Mouse (Mus musculus) hindbrain, embryonic 11.5 days (tissue): ENCODE data around the gene Ppa2. TPM values are rescaled to one million over a fixed set of nuclear protein-coding genes. Genes with fewer than 3 reads are reported as not detected.

Experiments
- ATAC-seq: fragments of 200-750 bp; cut with Nextera tagmentation; 2 replicates; pipeline ENCODE4 v1.8.0; 2017; ENCODE audit warnings: mild to moderate bottlenecking, moderate TSS enrichment, moderate library complexity; ENCODE audit not compliant: low FRiP score
- DNase-seq: peaks from one replicate; pipeline ENCODE4 v3.0.0-alpha.2; 2015; ENCODE audit warnings: low spot score
- H3K27ac ChIP-seq: fragments of 300-500 bp; sonication (generic); 2 replicates; pipeline ENCODE4 v1.5.1; 2014; ENCODE audit warnings: mild to moderate bottlenecking, low read depth, low read length
- H3K27me3 ChIP-seq: fragments of 300-500 bp; sonication (generic); 2 replicates; pipeline ENCODE4 v1.6.1; 2014; ENCODE audit warnings: mild to moderate bottlenecking, low read length, moderate library complexity, mixed read lengths; ENCODE audit not compliant: control insufficient read depth, insufficient read depth
- H3K36me3 ChIP-seq: fragments of 300-500 bp; sonication (generic); 2 replicates; pipeline ENCODE4 v1.6.1; 2014; ENCODE audit warnings: mild to moderate bottlenecking, low read length, moderate library complexity, mixed read lengths; ENCODE audit not compliant: control insufficient read depth, insufficient read depth
- H3K4me1 ChIP-seq: fragments of 300-500 bp; sonication (generic); replicated peaks from 2 replicates; pipeline ENCODE4 v1.6.1; 2014; ENCODE audit warnings: low read length, mixed read lengths; ENCODE audit not compliant: control insufficient read depth, insufficient read depth
- H3K4me2 ChIP-seq: fragments of 300-500 bp; sonication (generic); replicated peaks from 2 replicates; pipeline ENCODE4 v1.6.1; 2014; ENCODE audit warnings: mild to moderate bottlenecking, low read depth, low read length
- H3K4me3 ChIP-seq: fragments of 300-500 bp; sonication (generic); 2 replicates; pipeline ENCODE4 v1.5.1; 2014; ENCODE audit warnings: low read depth, low read length
- H3K9ac ChIP-seq: fragments of 300-500 bp; sonication (generic); 2 replicates; pipeline ENCODE4 v1.6.1; 2014; ENCODE audit warnings: low read depth, low read length
- H3K9me3 ChIP-seq: fragments of 300-500 bp; sonication (generic); 2 replicates; pipeline ENCODE4 v1.6.1; 2016; ENCODE audit warnings: low read length; ENCODE audit not compliant: control insufficient read depth
- WGBS: fragments of 180-500 bp; shearing (Covaris S2); extraction: QIAGEN DNeasy Blood & Tissue Kit; methylation state at CpG from one replicate; pipeline ENCODE4 v1.1.7; 2014; 5-methylcytosine and 5-hydroxymethylcytosine counted together
- polyA plus RNA-seq: library from polyadenylated mRNA; unstranded; fragments of >200 nt; fragmentation: Nextera tagmentation; extraction: Ambion mirVana; gene quantifications from 2 replicates; pipeline ENCODE4 v1.2.1, GENCODE M21; 2014

The Ppa2 gene
- polyA plus RNA-seq, 1 experiment from 2014 or later = 84.9 TPM

DNA sequence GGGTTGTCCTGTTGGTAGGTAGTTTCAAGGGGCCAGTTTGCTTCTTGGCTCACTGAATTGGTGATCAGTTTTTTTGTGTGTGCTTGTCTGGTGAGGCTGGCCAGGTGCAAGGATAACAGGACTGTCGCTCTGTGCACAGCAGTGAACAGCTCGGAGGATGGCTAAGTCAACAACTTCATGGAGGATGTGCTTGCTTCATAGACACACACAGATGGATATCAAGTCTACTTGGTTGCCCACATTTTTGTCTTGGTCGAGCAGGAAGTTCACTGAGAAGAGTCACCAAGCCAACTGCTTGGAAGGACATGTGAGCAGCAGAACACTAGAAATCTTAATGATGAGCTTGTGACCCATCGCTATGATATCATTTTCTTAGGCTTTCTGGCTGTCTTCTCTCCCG is 24.8 kb downstream of the Ppa2 start:
- no peak overlapping the region for H3K27ac ChIP-seq
- 92% methylated on average over 5 of the region's 5 CpGs for WGBS
- ATAC-seq = no peak

DNA sequence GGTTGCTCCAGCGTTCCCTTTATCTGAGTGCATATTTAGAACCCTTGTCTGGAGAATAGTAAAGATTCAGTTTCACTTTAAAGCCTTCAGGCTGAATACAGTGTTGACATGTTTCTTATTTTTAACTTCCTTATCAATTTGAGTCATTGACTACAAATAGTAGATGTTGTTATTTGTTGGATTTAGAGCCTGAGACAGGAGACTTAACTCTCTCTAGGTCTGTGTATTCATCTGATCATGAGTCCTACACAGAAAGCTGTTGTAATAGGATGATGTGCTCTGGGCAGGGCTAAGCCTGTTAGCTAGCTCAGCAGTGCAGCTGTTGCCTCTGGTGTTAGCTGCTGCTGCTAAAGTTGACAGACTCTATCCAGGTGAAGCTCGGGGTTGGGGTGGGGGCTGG is 25.3 kb downstream of the Ppa2 start:
- 83% methylated on average over 2 of the region's 2 CpGs for WGBS
- no peak overlapping the region for H3K27ac ChIP-seq

More for the DNA sequence above, 24.8 kb downstream of the Ppa2 start:
- Histone ChIP-seq H3K4me1 (no peaks in the 10 kb centered on the region), H3K4me3 (no peak overlapping the region), H3K4me2 (no peak overlapping the region), H3K27me3 (no peaks in the 10 kb centered on the region), H3K9me3 (no peaks in the 10 kb centered on the region), H3K36me3 (0 out of 2 replicates have a peak, but pooled peaks cover 2% of the 10 kb centered on the region), H3K9ac (no peak overlapping the region)
- DNase-seq = no peak

DNA sequence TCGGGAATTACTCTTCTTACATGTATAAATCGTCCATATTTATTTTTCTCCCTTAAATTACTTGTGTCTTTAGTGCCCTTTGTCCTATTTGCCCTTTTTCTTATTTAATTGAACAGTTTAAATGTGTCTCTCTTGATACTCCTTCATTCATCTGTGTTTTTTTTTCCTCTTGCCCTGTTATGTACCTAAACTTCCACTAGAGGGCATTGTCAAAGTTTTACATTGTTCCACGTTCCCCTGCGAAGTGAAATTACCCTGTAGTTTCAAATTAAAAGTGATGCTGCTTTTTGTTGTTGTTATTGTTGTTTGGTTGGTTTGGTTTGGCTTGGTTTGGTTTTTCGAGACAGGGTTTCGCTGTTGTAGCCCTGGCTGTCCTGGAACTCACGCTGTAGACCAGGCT is 26.5 kb downstream of the Ppa2 start:
- WGBS = 79% methylated on average over 7 of the region's 7 CpGs
- Histone ChIP-seq H3K9ac (no peak overlapping the region), H3K4me1 (no peaks in the 10 kb centered on the region), H3K4me3 (no peak overlapping the region), H3K27me3 (no peaks in the 10 kb centered on the region), H3K36me3 (0 out of 2 replicates have a peak, but pooled peaks cover 2% of the 10 kb centered on the region), H3K27ac (no peak overlapping the region), H3K4me2 (no peak overlapping the region), H3K9me3 (no peaks in the 10 kb centered on the region)
- ATAC-seq = no peak
- peak; percentile 18 for DNase-seq

More for the DNA sequence above, 25.3 kb downstream of the Ppa2 start:
- no peaks in the 10 kb centered on the region for H3K9me3 ChIP-seq
- H3K9ac ChIP-seq = no peak overlapping the region
- ATAC-seq = no peak
- H3K4me2 ChIP-seq = no peak overlapping the region
- DNase-seq = no peak
- no peak overlapping the region for H3K4me3 ChIP-seq
- no peaks in the 10 kb centered on the region for H3K4me1 ChIP-seq
- no peaks in the 10 kb centered on the region for H3K27me3 ChIP-seq
- H3K36me3 ChIP-seq = 0 out of 2 replicates have a peak, but pooled peaks cover 2% of the 10 kb centered on the region

DNA sequence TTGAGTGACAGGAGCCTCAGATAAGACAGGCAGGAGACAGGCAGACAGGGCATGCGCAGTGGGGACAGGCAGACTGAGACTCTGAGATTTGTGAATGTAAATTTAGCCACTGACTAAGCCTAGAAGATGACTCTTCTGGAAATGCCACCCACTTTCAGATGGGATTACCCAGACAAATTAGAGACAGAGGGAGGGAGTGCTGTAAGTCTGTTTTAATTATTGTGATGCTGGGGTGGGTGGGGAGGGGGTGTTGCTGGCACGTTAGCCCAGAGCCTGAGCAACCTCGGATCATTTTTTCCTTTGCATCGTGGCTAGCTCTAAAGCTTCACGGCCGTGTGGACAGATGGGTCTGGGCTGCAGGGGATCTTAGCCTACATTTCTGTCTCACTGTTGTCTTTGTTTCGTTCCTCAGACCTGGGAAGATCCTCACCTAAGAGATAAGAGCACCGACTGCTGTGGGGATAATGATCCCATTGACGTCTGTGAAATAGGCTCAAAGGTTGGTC is 29.0 kb downstream of the Ppa2 start:
- no peak for DNase-seq
- Histone ChIP-seq H3K4me3 (no peak overlapping the region), H3K9me3 (no peaks in the 10 kb centered on the region), H3K9ac (no peak overlapping the region), H3K36me3 (0 out of 2 replicates have a peak, but pooled peaks cover 2% of the 10 kb centered on the region), H3K27me3 (no peaks in the 10 kb centered on the region), H3K4me1 (no peaks in the 10 kb centered on the region), H3K27ac (no peak overlapping the region), H3K4me2 (no peak overlapping the region)
- no peak for ATAC-seq
- 73% methylated on average over 9 of the region's 9 CpGs for WGBS

DNA sequence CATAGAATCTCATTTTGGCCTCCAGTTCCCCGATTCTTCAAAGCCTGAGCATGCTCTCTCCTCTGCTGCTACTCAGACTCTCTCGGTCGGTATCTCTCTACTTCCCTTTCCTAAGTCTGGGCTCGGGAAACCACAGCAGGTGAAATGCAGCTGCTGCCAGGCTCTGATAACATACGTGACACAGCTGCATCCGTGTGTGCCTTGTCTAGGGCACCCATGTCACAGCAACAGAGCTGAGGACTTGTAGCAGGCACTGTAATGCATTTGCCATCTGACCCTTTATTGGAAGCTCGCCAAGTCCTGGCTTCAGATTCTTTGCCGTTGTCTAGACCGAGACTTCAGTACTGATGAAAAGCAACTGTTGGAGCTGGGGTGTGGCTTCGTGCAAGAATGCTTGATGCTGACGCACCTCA is 29.5 kb downstream of the Ppa2 start:
- H3K36me3 ChIP-seq = 0 out of 2 replicates have a peak, but pooled peaks cover 2% of the 10 kb centered on the region
- no peaks in the 10 kb centered on the region for H3K4me1 ChIP-seq
- no peaks in the 10 kb centered on the region for H3K27me3 ChIP-seq
- WGBS = 76% methylated on average over 11 of the region's 11 CpGs
- H3K4me3 ChIP-seq = no peak overlapping the region
- no peak overlapping the region for H3K4me2 ChIP-seq
- H3K9ac ChIP-seq = no peak overlapping the region
- DNase-seq (peak; percentile 33), ATAC-seq (peak; percentile 30; the same call in 1 of the 2 replicates)
- no peaks in the 10 kb centered on the region for H3K9me3 ChIP-seq
- H3K27ac ChIP-seq = no peak overlapping the region

DNA sequence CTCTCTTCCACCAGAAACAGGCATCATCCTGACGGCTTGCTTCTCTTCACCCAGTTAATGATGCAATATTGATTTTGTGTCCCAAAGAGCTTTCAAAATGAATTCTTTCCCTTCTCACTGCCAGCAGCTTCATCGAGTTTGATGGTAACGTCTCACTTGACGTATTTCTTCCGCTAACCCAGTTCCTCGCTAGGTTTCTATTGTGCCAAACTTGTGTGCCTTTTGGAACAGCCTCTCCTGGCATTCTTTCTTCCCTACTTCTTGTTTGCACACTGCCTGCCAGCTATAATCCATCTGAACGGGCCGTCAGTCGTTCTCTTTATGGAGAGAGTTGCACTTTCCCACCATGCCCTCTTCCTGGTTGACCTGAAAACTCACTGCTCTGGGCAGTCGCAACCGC is 31.2 kb downstream of the Ppa2 start:
- no peak overlapping the region for H3K27ac ChIP-seq
- ATAC-seq (no peak), DNase-seq (no peak)
- WGBS = 87% methylated on average over 11 of the region's 11 CpGs
- H3K4me1 ChIP-seq = no peaks in the 10 kb centered on the region
- H3K27me3 ChIP-seq = no peaks in the 10 kb centered on the region
- H3K4me2 ChIP-seq = no peak overlapping the region
- no peak overlapping the region for H3K9ac ChIP-seq
- no peak overlapping the region for H3K4me3 ChIP-seq
- 0 out of 2 replicates have a peak, but pooled peaks cover 2% of the 10 kb centered on the region for H3K36me3 ChIP-seq
- H3K9me3 ChIP-seq = no peaks in the 10 kb centered on the region

DNA sequence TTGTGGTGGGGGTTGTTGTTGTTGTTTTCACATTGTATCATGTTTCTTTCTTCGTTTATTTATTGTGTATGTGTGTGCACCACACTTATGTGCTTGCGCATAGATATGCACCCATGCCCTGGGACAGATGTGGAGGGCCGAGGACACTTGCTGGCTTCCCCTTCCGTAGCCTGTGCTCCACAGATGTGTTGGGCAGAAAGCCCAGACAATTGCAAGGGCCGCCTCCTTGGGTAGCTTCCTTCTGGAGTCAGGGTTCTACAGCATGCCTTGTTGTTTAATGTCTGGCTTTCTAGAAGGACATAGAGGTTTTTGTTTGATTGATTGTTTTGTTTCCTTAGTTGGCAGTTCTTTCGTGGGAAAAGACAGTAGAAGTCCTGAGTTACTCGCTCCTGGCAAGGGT is 37.6 kb downstream of the Ppa2 start:
- 91% methylated on average over 7 of the region's 7 CpGs for WGBS
- H3K4me1 ChIP-seq = no peaks in the 10 kb centered on the region
- no peaks in the 10 kb centered on the region for H3K36me3 ChIP-seq
- ATAC-seq = no peak
- H3K9ac ChIP-seq = no peak overlapping the region
- H3K27me3 ChIP-seq = no peaks in the 10 kb centered on the region
- no peaks in the 10 kb centered on the region for H3K9me3 ChIP-seq
- no peak for DNase-seq
- H3K4me3 ChIP-seq = no peak overlapping the region
- H3K4me2 ChIP-seq = no peak overlapping the region
- no peak overlapping the region for H3K27ac ChIP-seq

DNA sequence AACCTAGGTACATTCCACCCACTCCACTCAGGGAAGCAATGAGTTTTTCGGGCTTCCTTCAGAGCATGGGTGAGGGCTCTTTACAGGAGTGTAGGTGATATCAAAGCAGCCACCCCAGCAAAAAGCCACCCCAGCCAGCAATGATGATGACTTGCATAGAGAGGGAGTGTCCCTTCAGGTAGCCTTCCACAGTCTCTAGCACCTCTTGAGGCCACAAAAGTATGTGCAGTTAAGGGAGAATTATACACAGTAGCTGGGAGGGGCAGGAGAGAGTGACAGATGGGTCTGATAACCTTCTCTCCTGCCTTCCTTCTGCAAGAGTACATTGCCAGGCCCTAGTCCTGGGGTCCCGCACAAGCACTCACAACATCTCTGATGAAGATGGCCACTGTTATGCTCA is 38.9 kb downstream of the Ppa2 start:
- no peaks in the 10 kb centered on the region for H3K9me3 ChIP-seq
- 94% methylated on average over 2 of the region's 2 CpGs for WGBS
- DNase-seq (no peak), ATAC-seq (no peak)
- H3K36me3 ChIP-seq = no peaks in the 10 kb centered on the region
- H3K4me1 ChIP-seq = no peaks in the 10 kb centered on the region
- no peak overlapping the region for H3K9ac ChIP-seq
- no peak overlapping the region for H3K4me3 ChIP-seq
- H3K27me3 ChIP-seq = no peaks in the 10 kb centered on the region
- H3K27ac ChIP-seq = no peak overlapping the region
- H3K4me2 ChIP-seq = no peak overlapping the region

DNA sequence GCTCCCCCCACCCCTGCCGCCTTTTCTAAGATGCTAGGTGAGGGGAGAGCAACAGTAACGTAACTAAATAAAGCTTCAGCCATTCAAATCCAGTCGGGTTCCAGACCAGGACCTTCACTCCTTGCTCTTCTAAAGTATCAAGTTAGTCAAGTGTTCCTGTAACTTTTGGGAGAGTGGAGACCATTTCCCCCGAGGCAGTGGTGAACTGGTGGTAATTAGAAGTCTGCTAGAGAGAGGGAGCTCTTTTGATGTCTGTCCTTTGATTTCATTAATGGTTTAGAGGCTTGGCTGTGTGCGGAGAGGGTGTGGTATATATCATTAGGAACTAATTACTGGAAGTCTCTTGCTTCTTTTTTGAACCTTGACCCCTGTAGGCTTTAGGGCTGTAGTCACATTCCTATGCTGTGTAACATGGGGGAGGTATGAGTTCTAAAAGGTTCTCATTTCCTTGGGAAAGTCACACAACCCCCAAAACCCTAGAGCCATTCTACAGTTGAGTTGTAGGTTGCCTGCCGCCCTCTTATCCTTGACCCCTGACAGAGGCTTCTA is 47.6 kb downstream of the Ppa2 start:
- 81% methylated on average over 6 of the region's 6 CpGs for WGBS
- DNase-seq (no peak), ATAC-seq (no peak)
- H3K4me3 ChIP-seq = no peak overlapping the region
- no peak overlapping the region for H3K4me2 ChIP-seq
- no peaks in the 10 kb centered on the region for H3K27me3 ChIP-seq
- H3K27ac ChIP-seq = no peak overlapping the region
- no peak overlapping the region for H3K9ac ChIP-seq
- no peaks in the 10 kb centered on the region for H3K9me3 ChIP-seq
- no peaks in the 10 kb centered on the region for H3K4me1 ChIP-seq
- H3K36me3 ChIP-seq = no peaks in the 10 kb centered on the region
